9 mouse cellular contexts compared by ENCODE assay signal in genomic region chr7:84018291-84019266, GRCm38 (mm10).
DNase-seq lines count a peak whose midpoint lies in the region; ATAC-seq and TF ChIP-seq lines count a peak whose summit lies in the region.
"Had no signal": no experiment of that assay in that cellular context is flagged by ENCODE, and none has a peak within 500 bp of the region (broad histone marks: within the 10 kb centered on the region; RNA-seq: fewer than 3 reads in every experiment).

No protein-coding gene starts in this region.

- no peaks in the 10 kb centered on the region for H3K9me3 ChIP-seq in midbrain, embryonic 16.5 days (replicated peaks; ENCODE audit: control insufficient read depth, low read length, poor library complexity, severe bottlenecking)
- H3K9me3 ChIP-seq in forebrain, embryonic 12.5 days: no peaks in the 10 kb centered on the region
- H3K9me3 ChIP-seq: heart, embryonic 13.5 days had no signal

- H3K27me3 ChIP-seq in midbrain, embryonic 16.5 days (ENCODE audit: control insufficient read depth, insufficient read depth, low read depth, low read length): no peaks in the 10 kb centered on the region
- no peaks in the 10 kb centered on the region for H3K27me3 ChIP-seq in forebrain, embryonic 12.5 days

- no peaks in the 10 kb centered on the region for H3K36me3 ChIP-seq in midbrain, embryonic 16.5 days (ENCODE audit: control insufficient read depth, insufficient read depth, low read length)
- H3K36me3 ChIP-seq in forebrain, embryonic 12.5 days (replicated peaks): no peaks in the 10 kb centered on the region
- H3K36me3 ChIP-seq: heart, embryonic 13.5 days had no signal

- TF ChIP-seq POLR2A in brain, embryonic 14.5 days (IDR thresholded peaks at IDR 0.05; ENCODE audit: borderline replicate concordance, extremely low read depth, insufficient read depth, insufficient read length, poor library complexity, severe bottlenecking): no peak

- no peak overlapping the region for H3K4me2 ChIP-seq in midbrain, embryonic 16.5 days (ENCODE audit: low read length)
- H3K4me2 ChIP-seq in forebrain, embryonic 12.5 days: no peak overlapping the region
- H3K4me2 ChIP-seq: heart, embryonic 13.5 days had no signal

- no peak overlapping the region for H3K9ac ChIP-seq in midbrain, embryonic 16.5 days (ENCODE audit: low read depth, low read length)
- no peak overlapping the region for H3K9ac ChIP-seq in forebrain, embryonic 12.5 days
- H3K9ac ChIP-seq: heart, embryonic 13.5 days had no signal

- WGBS in midbrain, embryonic 16.5 days: 72% methylated on average over 5 of the region's 5 CpGs
- 81% methylated on average over 5 of the region's 5 CpGs for WGBS in forebrain, embryonic 12.5 days

- no peak for TF ChIP-seq CTCF in brain, embryonic 14.5 days (IDR thresholded peaks at IDR 0.05; ENCODE audit: borderline replicate concordance, extremely low read depth, insufficient read depth, insufficient read length)

- ATAC-seq in midbrain, embryonic 16.5 days: no peak
- no peak for ATAC-seq in forebrain, embryonic 12.5 days (ENCODE audit: low FRiP score)

- DNase-seq in brain, embryonic 14.5 days (ENCODE audit: low read depth): peak; percentile 7
- peak; percentile 24 to 50 for DNase-seq in gastrocnemius, adult 8-10 months (ENCODE audit: low spot score in 2 of 2)
- peak; percentile 25 for DNase-seq in kidney, adult 8-10 months
- peak; percentile 37 for DNase-seq in ovary, postnatal 14 days (ENCODE audit: low spot score)
- no peak for DNase-seq in spleen, postnatal 10 days (ENCODE audit: low spot score in 2 of 2)
- no peak for DNase-seq in right cerebral cortex, postnatal 10 days (ENCODE audit: low spot score in 2 of 2)

- H3K4me1 ChIP-seq in midbrain, embryonic 16.5 days (ENCODE audit: control insufficient read depth, insufficient read depth, low read length): 0 out of 2 replicates have a peak, but pooled peaks cover 2% of the 10 kb centered on the region
- H3K4me1 ChIP-seq in forebrain, embryonic 12.5 days: 0 out of 2 replicates have a peak, but pooled peaks cover 4% of the 10 kb centered on the region

- no peak overlapping the region for H3K4me3 ChIP-seq in midbrain, embryonic 16.5 days (ENCODE audit: low read depth, low read length)
- H3K4me3 ChIP-seq in forebrain, embryonic 12.5 days (replicated peaks): no peak overlapping the region
- H3K4me3 ChIP-seq: heart, embryonic 13.5 days had no signal

- no peak overlapping the region for H3K27ac ChIP-seq in midbrain, embryonic 16.5 days (ENCODE audit: low read length)
- H3K27ac ChIP-seq in forebrain, embryonic 12.5 days: no peak overlapping the region
- H3K27ac ChIP-seq: heart, embryonic 13.5 days had no signal

Comparison
In these comparisons a context has a peak if more than half of its experiments do, and no peak if none do; other contexts are left out.
1. DNase-seq: peak in brain, embryonic 14.5 days (single experiment), gastrocnemius, adult 8-10 months (2 of 2), kidney, adult 8-10 months (2 of 2) and ovary, postnatal 14 days (single experiment); none in spleen, postnatal 10 days (0 of 2) and right cerebral cortex, postnatal 10 days (0 of 2).